Mouse (Mus musculus) myocyte (in vitro differentiated cells): Measurements from ENCODE around the gene Pradc1. TPM values are rescaled to one million over a fixed set of nuclear protein-coding genes. Genes with fewer than 3 reads are reported as not detected.

Experiments
- H3K27me3 ChIP-seq: one replicate; pipeline ENCODE4 v1.6.1; 2011; ENCODE audit not compliant: control insufficient read depth, insufficient read depth, insufficient read length
- H3K36me3 ChIP-seq: one replicate; pipeline ENCODE4 v1.6.1; 2011; ENCODE audit not compliant: control insufficient read depth, insufficient read depth
- H3K4me2 ChIP-seq: one replicate; pipeline ENCODE4 v1.6.1; 2011; ENCODE audit warnings: low read depth, control low read depth
- H3K4me3 ChIP-seq: one replicate; pipeline ENCODE4 v1.5.1; 2011; ENCODE audit warnings: mild to moderate bottlenecking, control low read depth, moderate library complexity
- H3K79me2 ChIP-seq: one replicate; pipeline ENCODE4 v1.6.1; 2011; ENCODE audit not compliant: control insufficient read depth, insufficient read depth
- H3ac ChIP-seq: one replicate; pipeline ENCODE4 v1.6.1; 2011; ENCODE audit not compliant: control insufficient read depth, insufficient read length
- CEBPB ChIP-seq: IDR thresholded peaks from 2 replicates; pipeline ENCODE4 v1.6.1; 2011; ENCODE audit warnings: mild to moderate bottlenecking, moderate library complexity; ENCODE audit not compliant: poor library complexity, insufficient read depth, severe bottlenecking
- E2F4 ChIP-seq: IDR thresholded peaks from one replicate; pipeline ENCODE4 v1.6.1; 2011; ENCODE audit warnings: mild to moderate bottlenecking, control low read depth, moderate library complexity; ENCODE audit not compliant: insufficient read depth
- MAX ChIP-seq: IDR thresholded peaks from one replicate; pipeline ENCODE4 v1.6.1; 2011; ENCODE audit warnings: low read depth, mild to moderate bottlenecking, control low read depth
- MYOD1 ChIP-seq, 3 experiments: IDR thresholded peaks; one replicate each; pipeline ENCODE4 v1.6.1; 2011; ENCODE audit warnings: control low read depth in 2 of 3, low read depth in 2 of 3, mild to moderate bottlenecking in 2 of 3, moderate library complexity in 1 of 3; ENCODE audit not compliant: insufficient read length in 2 of 3, control insufficient read depth in 1 of 3
- MYOG ChIP-seq, 3 experiments: IDR thresholded peaks; one replicate each; pipeline ENCODE4 v1.6.1; 2011; ENCODE audit warnings: control low read depth in 2 of 3, low read depth in 2 of 3, mild to moderate bottlenecking in 2 of 3; ENCODE audit not compliant: insufficient read length in 2 of 3, control insufficient read depth in 1 of 3, insufficient read depth in 1 of 3
- POLR2A ChIP-seq: IDR thresholded peaks from one replicate; pipeline ENCODE4 v1.6.1; 2011; ENCODE audit warnings: low read depth, mild to moderate bottlenecking, control low read depth, moderate library complexity; ENCODE audit not compliant: insufficient read length
- POLR2AphosphoS2 ChIP-seq: IDR thresholded peaks from one replicate; pipeline ENCODE4 v1.6.1; 2011; ENCODE audit warnings: low read depth, control low read depth; ENCODE audit not compliant: insufficient read length
- REST ChIP-seq: IDR thresholded peaks from one replicate; pipeline ENCODE4 v1.6.1; 2011; ENCODE audit warnings: mild to moderate bottlenecking, control low read depth, moderate library complexity; ENCODE audit not compliant: insufficient read depth, insufficient read length
- SRF ChIP-seq: IDR thresholded peaks from one replicate; pipeline ENCODE4 v1.6.1; 2011; ENCODE audit warnings: low read depth; ENCODE audit not compliant: control insufficient read depth, insufficient read length
- TCF12 ChIP-seq: IDR thresholded peaks from one replicate; pipeline ENCODE4 v1.6.1; 2011; ENCODE audit warnings: mild to moderate bottlenecking, control low read depth; ENCODE audit not compliant: poor library complexity, insufficient read depth, severe bottlenecking
- TCF3 ChIP-seq: IDR thresholded peaks from one replicate; pipeline ENCODE4 v1.6.1; 2011; ENCODE audit warnings: low read depth, control low read depth; ENCODE audit not compliant: insufficient read length
- USF1 ChIP-seq: IDR thresholded peaks from one replicate; pipeline ENCODE4 v1.6.1; 2011; ENCODE audit warnings: low read depth, mild to moderate bottlenecking, control low read depth, moderate library complexity
- polyA plus RNA-seq: library from polyadenylated mRNA; unstranded; fragments of >200 nt; fragmentation: generic; extraction: Trizol; gene quantifications from one replicate; pipeline ENCODE4 v1.2.1, GENCODE M21; 2012; ENCODE audit warnings: missing spikeins

Pradc1 gene
- polyA plus RNA-seq, 1 experiment: 17.6 TPM

- TF ChIP-seq POLR2AphosphoS2 (no peak), TCF12 (no peak), MYOG (IDR thresholded peaks at IDR 0.05; ENCODE audit: control insufficient read depth in 1 of 3, insufficient read depth in 1 of 3, insufficient read length in 2 of 3, low read depth in 2 of 3) (no peak), E2F4 (no peak), MYOD1 (IDR thresholded peaks at IDR 0.05; ENCODE audit: control insufficient read depth in 1 of 3, insufficient read length in 2 of 3, low read depth in 2 of 3) (no peak), REST (no peak), USF1 (no peak), TCF3 (no peak), SRF (no peak), MAX (no peak), POLR2A (no peak), CEBPB (no peak)
- H3K27me3 ChIP-seq: peaks cover 67% of the 10 kb centered on the region
Observed at GRCm38 (mm10) chr6:85419150-85419549, 32.6 kb downstream of the Pradc1 start.

GRCm38 (mm10) chr6:85415829-85416228, 35.9 kb downstream of the Pradc1 start:
- Histone ChIP-seq H3K4me3 (no peak overlapping the region), H3ac (no peak overlapping the region), H3K27me3 (peaks cover 50% of the 10 kb centered on the region), H3K36me3 (no peaks in the 10 kb centered on the region), H3K4me2 (no peak overlapping the region), H3K79me2 (no peaks in the 10 kb centered on the region)
- TF ChIP-seq MAX (no peak), TCF12 (no peak), USF1 (no peak), POLR2AphosphoS2 (no peak), MYOG (IDR thresholded peaks at IDR 0.05; ENCODE audit: control insufficient read depth in 1 of 3, insufficient read depth in 1 of 3, insufficient read length in 2 of 3, low read depth in 2 of 3) (no peak), E2F4 (no peak), SRF (no peak), POLR2A (no peak), MYOD1 (IDR thresholded peaks at IDR 0.05; ENCODE audit: control insufficient read depth in 1 of 3, insufficient read length in 2 of 3, low read depth in 2 of 3) (no peak), CEBPB (no peak), REST (no peak)

More at GRCm38 (mm10) chr6:85419150-85419549, 32.6 kb downstream of the Pradc1 start:
- H3K4me3 ChIP-seq: no peak overlapping the region
- H3K4me2 ChIP-seq: no peak overlapping the region
- H3ac ChIP-seq: no peak overlapping the region
- no peaks in the 10 kb centered on the region for H3K79me2 ChIP-seq
- H3K36me3 ChIP-seq: no peaks in the 10 kb centered on the region

- H3K4me3 ChIP-seq: no peak overlapping the region
- H3K27me3 ChIP-seq: peaks cover 70% of the 10 kb centered on the region
- TF ChIP-seq POLR2A: no peak
- TF ChIP-seq MAX: no peak
- TF ChIP-seq POLR2AphosphoS2: no peak
- TF ChIP-seq MYOG (IDR thresholded peaks at IDR 0.05; ENCODE audit: control insufficient read depth in 1 of 3, insufficient read depth in 1 of 3, insufficient read length in 2 of 3, low read depth in 2 of 3): no peak
- no peak for TF ChIP-seq E2F4
- TF ChIP-seq TCF12: no peak
- no peak for TF ChIP-seq SRF
- TF ChIP-seq CEBPB: no peak
- no peak for TF ChIP-seq TCF3
- TF ChIP-seq REST: no peak
- no peak for TF ChIP-seq USF1
- TF ChIP-seq MYOD1 (IDR thresholded peaks at IDR 0.05; ENCODE audit: control insufficient read depth in 1 of 3, insufficient read length in 2 of 3, low read depth in 2 of 3): no peak
- peak overlapping the region; percentile 49 for H3K4me2 ChIP-seq
- no peaks in the 10 kb centered on the region for H3K79me2 ChIP-seq
- no peak overlapping the region for H3ac ChIP-seq
- no peaks in the 10 kb centered on the region for H3K36me3 ChIP-seq
Observed at GRCm38 (mm10) chr6:85410771-85411273, 40.9 kb downstream of the Pradc1 start.

- Histone ChIP-seq H3ac (no peak overlapping the region), H3K36me3 (no peaks in the 10 kb centered on the region), H3K79me2 (no peaks in the 10 kb centered on the region), H3K4me2 (no peak overlapping the region), H3K27me3 (peaks cover 71% of the 10 kb centered on the region), H3K4me3 (no peak overlapping the region)
- no peak for TF ChIP-seq CEBPB
- no peak for TF ChIP-seq E2F4
- TF ChIP-seq USF1: no peak
- TF ChIP-seq TCF3: no peak
- no peak for TF ChIP-seq REST
- no peak for TF ChIP-seq MYOD1 (IDR thresholded peaks at IDR 0.05; ENCODE audit: control insufficient read depth in 1 of 3, insufficient read length in 2 of 3, low read depth in 2 of 3)
- no peak for TF ChIP-seq MYOG (IDR thresholded peaks at IDR 0.05; ENCODE audit: control insufficient read depth in 1 of 3, insufficient read depth in 1 of 3, insufficient read length in 2 of 3, low read depth in 2 of 3)
- TF ChIP-seq SRF: no peak
- no peak for TF ChIP-seq POLR2A
- no peak for TF ChIP-seq MAX
- TF ChIP-seq TCF12: no peak
- no peak for TF ChIP-seq POLR2AphosphoS2
Observed at GRCm38 (mm10) chr6:85409003-85409402, 42.8 kb downstream of the Pradc1 start.
